15 mouse cellular contexts compared by ENCODE assay signal in the genomic region with DNA sequence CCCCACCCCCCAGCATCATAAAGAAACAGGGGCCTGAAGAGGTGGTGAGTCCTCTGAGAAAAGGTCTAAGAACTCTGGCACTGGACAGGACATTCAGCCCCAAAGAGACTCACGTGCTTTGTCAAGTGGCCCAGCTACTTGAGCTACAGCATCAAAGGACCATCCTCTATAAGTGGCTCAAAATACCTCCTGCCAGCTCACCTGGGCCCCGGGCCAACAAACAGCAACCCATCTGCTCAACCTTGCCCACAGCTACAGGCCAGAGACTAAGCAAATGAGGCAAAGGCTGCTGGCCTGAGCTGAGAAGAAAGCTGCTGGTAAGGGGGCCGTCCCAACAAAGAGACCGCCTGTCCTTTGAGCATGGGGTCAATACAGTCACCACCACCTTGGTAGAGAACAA. TPM values are rescaled to one million over a fixed set of nuclear protein-coding genes. Genes with fewer than 3 reads are reported as not detected.
A peak's percentile ranks its signal among the peaks of the same experiment; 100 is the strongest.
DNase-seq lines count a peak whose midpoint lies in the region; ATAC-seq and TF ChIP-seq lines count a peak whose summit lies in the region.
"Had no signal": no experiment of that assay in that cellular context is flagged by ENCODE, and none has a peak within 500 bp of the region (broad histone marks: within the 10 kb centered on the region; RNA-seq: fewer than 3 reads in every experiment).

No protein-coding gene starts in this region.

- H3K9ac ChIP-seq in liver, embryonic 11.5 days (ENCODE audit: low read depth, low read length), result no peak overlapping the region
- no peak overlapping the region for H3K9ac ChIP-seq in heart, postnatal 0 days (replicated peaks; ENCODE audit: low read depth, low read length)
- H3K9ac ChIP-seq: heart, embryonic 13.5 days; liver, embryonic 14.5 days; neural tube, embryonic 12.5 days had no signal

- no peak for TF ChIP-seq CTCF in heart, postnatal 0 days (IDR thresholded peaks at IDR 0.05; ENCODE audit: low read depth)

- peak; percentile 22 for DNase-seq in liver, embryonic 11.5 days (ENCODE audit: low spot score)
- no peak for DNase-seq in liver
- peak; percentile 84 for DNase-seq in cerebellum, adult 8-10 months
- peak; percentile 71 for DNase-seq in heart, postnatal 0 days (ENCODE audit: low spot score)
- DNase-seq in lung, postnatal 4 days, result peak; percentile 47 to 77
- DNase-seq in gastrocnemius, postnatal 4 days (ENCODE audit: low spot score in 2 of 2), result no peak
- no peak for DNase-seq in embryo, embryonic 10.5 days (ENCODE audit: low spot score)
- DNase-seq: kidney, postnatal 4 days had no signal

- H3K27ac ChIP-seq in liver, embryonic 11.5 days (ENCODE audit: low read depth, low read length), result no peak overlapping the region
- no peak overlapping the region for H3K27ac ChIP-seq in heart, postnatal 0 days (ENCODE audit: low read depth)
- H3K27ac ChIP-seq: embryonic facial prominence, embryonic 10.5 days; heart, embryonic 13.5 days; left cerebral cortex, adult 2 months; liver, embryonic 14.5 days; neural tube, embryonic 12.5 days had no signal

- no peaks in the 10 kb centered on the region for H3K27me3 ChIP-seq in liver, embryonic 11.5 days (replicated peaks; ENCODE audit: control insufficient read depth, insufficient read depth, low read length)
- no peaks in the 10 kb centered on the region for H3K27me3 ChIP-seq in heart, postnatal 0 days (ENCODE audit: control insufficient read depth, insufficient read depth, low read length)
- H3K27me3 ChIP-seq: CH12.LX; heart, embryonic 13.5 days; neural tube, embryonic 12.5 days had no signal

- no peaks in the 10 kb centered on the region for H3K9me3 ChIP-seq in liver, embryonic 11.5 days (ENCODE audit: control insufficient read depth, low read length)
- H3K9me3 ChIP-seq in heart, postnatal 0 days (replicated peaks; ENCODE audit: control insufficient read depth, low read length), result no peaks in the 10 kb centered on the region
- H3K9me3 ChIP-seq: embryonic facial prominence, embryonic 10.5 days; heart, embryonic 13.5 days; neural tube, embryonic 12.5 days had no signal

- ATAC-seq in liver, embryonic 11.5 days (replicated peaks; ENCODE audit: low FRiP score), result no peak
- peak; percentile 89 for ATAC-seq in heart, postnatal 0 days (ENCODE audit: insufficient read depth, low read depth)

- no peaks in the 10 kb centered on the region; the same call in 1 of the 2 replicates for H3K4me1 ChIP-seq in liver, embryonic 11.5 days (replicated peaks; ENCODE audit: control insufficient read depth, insufficient read depth, low read length)
- H3K4me1 ChIP-seq in heart, postnatal 0 days (ENCODE audit: control insufficient read depth, insufficient read depth), result peaks cover 10% of the 10 kb centered on the region; the same call in 1 of the 2 replicates
- H3K4me1 ChIP-seq: heart, embryonic 13.5 days; neural tube, embryonic 12.5 days had no signal

- H3K36me3 ChIP-seq in liver, embryonic 11.5 days (ENCODE audit: control insufficient read depth, insufficient read depth, low read length), result no peaks in the 10 kb centered on the region
- H3K36me3 ChIP-seq in heart, postnatal 0 days (replicated peaks; ENCODE audit: control insufficient read depth, insufficient read depth, low read length), result no peaks in the 10 kb centered on the region
- H3K36me3 ChIP-seq: embryonic facial prominence, embryonic 10.5 days; heart, embryonic 13.5 days; neural tube, embryonic 12.5 days had no signal

- no peak overlapping the region for H3K4me2 ChIP-seq in liver, embryonic 11.5 days
- H3K4me2 ChIP-seq in heart, postnatal 0 days (ENCODE audit: low read depth, low read length), result no peak overlapping the region
- H3K4me2 ChIP-seq: heart, embryonic 13.5 days; midbrain, embryonic 11.5 days; neural tube, embryonic 12.5 days had no signal

- TF ChIP-seq EP300 in heart, postnatal 0 days (IDR thresholded peaks at IDR 0.05; ENCODE audit: low read depth), result no peak

- WGBS in liver, embryonic 11.5 days, result 89% methylated on average over 4 of the region's 4 CpGs
- 54% methylated on average over 4 of the region's 4 CpGs for WGBS in heart, postnatal 0 days

- H3K4me3 ChIP-seq in liver, embryonic 11.5 days (ENCODE audit: low read depth, low read length), result no peak overlapping the region
- H3K4me3 ChIP-seq in heart, postnatal 0 days (ENCODE audit: low read depth, low read length), result no peak overlapping the region
- H3K4me3 ChIP-seq: embryonic facial prominence, embryonic 10.5 days; heart, embryonic 13.5 days; left cerebral cortex, adult 2 months; neural tube, embryonic 12.5 days had no signal

RNA-seq across cellular contexts. Expression of a gene that starts 5.3 kb away (rescaled TPM):
- 31.2 and 36.9 TPM in 2 replicates for polyA plus RNA-seq in liver, embryonic 11.5 days (2014; fragmentation: Nextera tagmentation; extraction: Ambion mirVana)
- total RNA-seq in heart, postnatal 0 days (2014; rRNA removed; ENCODE audit: low replicate concordance), result 0.73 and 4.4 TPM in 2 replicates
- polyA plus RNA-seq in heart, postnatal 0 days (2015; fragmentation: Nextera tagmentation; extraction: Ambion mirVana), result 0.36 and 0.48 TPM in 2 replicates
- total RNA-seq in gastrocnemius, postnatal 4 days (2021), result 1 to 10 TPM; 3.0 to 5.4 TPM
- total RNA-seq: CH12.LX had no signal

RNA-seq across cellular contexts. Expression of a gene that starts 14.0 kb away (rescaled TPM):
- 23.3 and 26.4 TPM in 2 replicates for polyA plus RNA-seq in liver, embryonic 11.5 days (2014; fragmentation: Nextera tagmentation; extraction: Ambion mirVana)
- total RNA-seq in heart, postnatal 0 days (2014; rRNA removed; ENCODE audit: low replicate concordance), result 27.3 and 27.6 TPM in 2 replicates
- polyA plus RNA-seq in heart, postnatal 0 days (2015; fragmentation: Nextera tagmentation; extraction: Ambion mirVana), result 27.1 and 30.8 TPM in 2 replicates
- 10 to 100 TPM; 10.7 to 14.0 TPM for total RNA-seq in gastrocnemius, postnatal 4 days (2021)

Comparison
In these comparisons a context has a peak if more than half of its experiments do, and no peak if none do; other contexts are left out.
1. DNase-seq: peak in liver, embryonic 11.5 days (single experiment), cerebellum, adult 8-10 months (single experiment), heart, postnatal 0 days (single experiment) and lung, postnatal 4 days (2 of 2); none in liver (single experiment), gastrocnemius, postnatal 4 days (0 of 2) and embryo, embryonic 10.5 days (single experiment).